Mouse (Mus musculus): ENCODE data around the gene Ctsg.
"Not testable (repeated sequence)": the region's sequence is repeated elsewhere in the genome, so short reads cannot be mapped to it uniquely, and the experiment has no call there.

The Ctsg gene

GRCm38 (mm10) chr14:56102386-56102785, at the start of gene Ctsg:
Gene Ctsg (minus strand): TSS chr14:56102574.
- in situ Hi-C loops (cut with MboI, MseI): no loop called here

GRCm38 (mm10) chr14:56133675-56134074, 31.3 kb upstream of the Ctsg start:
- in situ Hi-C loops (cut with MboI, MseI): not testable (repeated sequence)

DNA sequence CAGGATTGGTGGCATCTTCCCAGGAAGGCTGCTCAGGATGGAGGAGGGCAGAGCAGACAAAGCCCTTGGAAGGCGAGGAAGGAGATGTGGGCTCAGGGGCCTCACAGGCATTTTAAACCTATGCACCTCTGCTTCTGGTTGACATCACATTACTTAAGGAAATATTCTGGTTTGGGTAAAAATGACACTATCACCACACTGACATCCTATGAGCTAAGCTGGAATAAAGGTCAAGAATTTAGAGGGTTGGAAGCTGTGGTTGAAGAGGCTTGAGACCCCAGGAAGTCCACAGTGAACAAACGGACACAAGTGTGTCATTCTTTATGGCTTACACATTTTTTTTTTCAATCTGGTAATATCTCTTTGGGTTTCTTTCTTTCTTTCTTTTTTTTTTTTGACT, 30.1 kb upstream of the Ctsg start, which contains the start of gene Gzmd:
Gzmd (minus strand) TSS at position 101 of the 400 bp plus-strand sequence.
- in situ Hi-C loops (cut with MboI, MseI): not testable (repeated sequence)

DNA sequence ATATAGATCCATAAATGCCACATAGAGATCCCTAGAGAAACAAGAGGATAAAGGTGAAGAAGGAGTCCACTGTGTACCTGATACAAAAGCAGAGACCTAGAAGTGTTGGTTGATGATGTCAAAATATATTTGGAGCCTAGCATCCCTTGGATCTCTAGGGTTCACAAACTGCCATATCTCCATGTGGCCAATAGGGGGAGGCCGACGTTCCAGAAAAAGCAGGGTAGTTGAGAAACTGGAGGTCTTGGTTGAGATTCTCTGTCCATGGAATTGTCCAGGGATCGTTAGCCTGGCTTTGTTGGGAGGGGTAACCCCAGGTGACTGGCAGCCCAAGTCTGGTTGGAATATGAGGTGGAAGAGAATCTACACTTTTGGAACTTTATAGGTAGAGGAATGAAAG, 26.0 kb upstream of the Ctsg start:
- in situ Hi-C loops (cut with MboI, MseI): no loop called here

DNA sequence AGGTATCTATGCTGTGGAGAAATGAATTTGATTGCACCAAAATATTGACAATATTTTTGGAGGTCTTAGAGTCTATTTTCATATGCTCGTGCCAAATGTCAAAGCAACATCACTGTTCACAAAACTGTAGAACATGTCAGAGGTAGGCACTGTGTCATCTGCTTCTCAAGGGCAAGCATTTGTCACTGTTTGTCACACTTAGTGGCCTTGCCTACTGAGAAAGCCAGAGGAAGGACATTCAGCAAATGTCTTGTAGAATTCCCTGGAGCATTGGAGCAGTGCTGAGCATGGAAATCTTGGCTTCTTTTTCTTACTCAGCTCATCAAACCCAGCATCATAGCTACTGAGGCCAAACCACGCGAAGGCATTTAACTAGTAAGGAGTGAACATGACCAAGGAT, 21.1 kb upstream of the Ctsg start:
- in situ Hi-C loops (cut with MboI, MseI): no loop called here

DNA sequence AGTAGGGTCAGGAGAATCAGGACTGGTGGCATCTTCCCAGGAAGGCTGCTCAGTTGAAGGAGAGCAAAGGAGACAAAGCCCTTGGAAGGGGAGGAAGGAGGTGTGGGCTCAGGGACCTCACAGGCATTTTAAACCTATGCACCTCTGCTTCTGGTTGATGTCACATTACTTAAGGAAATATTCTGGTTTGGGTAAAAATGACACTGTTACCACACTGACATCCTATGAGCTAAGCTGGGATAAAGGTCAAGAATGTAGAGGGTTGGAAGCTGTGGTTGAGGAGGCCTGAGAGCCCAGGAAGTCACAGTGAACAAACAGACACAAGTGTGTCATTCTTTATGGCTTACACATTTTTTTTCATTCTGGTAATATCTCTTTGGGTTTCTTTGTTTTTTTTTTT, 18.2 kb upstream of the Ctsg start, which contains the start of gene Gzme:
Gzme (minus strand) TSS at position 101 of the 400 bp plus-strand sequence.
- in situ Hi-C loops (cut with MboI, MseI): no loop called here

DNA sequence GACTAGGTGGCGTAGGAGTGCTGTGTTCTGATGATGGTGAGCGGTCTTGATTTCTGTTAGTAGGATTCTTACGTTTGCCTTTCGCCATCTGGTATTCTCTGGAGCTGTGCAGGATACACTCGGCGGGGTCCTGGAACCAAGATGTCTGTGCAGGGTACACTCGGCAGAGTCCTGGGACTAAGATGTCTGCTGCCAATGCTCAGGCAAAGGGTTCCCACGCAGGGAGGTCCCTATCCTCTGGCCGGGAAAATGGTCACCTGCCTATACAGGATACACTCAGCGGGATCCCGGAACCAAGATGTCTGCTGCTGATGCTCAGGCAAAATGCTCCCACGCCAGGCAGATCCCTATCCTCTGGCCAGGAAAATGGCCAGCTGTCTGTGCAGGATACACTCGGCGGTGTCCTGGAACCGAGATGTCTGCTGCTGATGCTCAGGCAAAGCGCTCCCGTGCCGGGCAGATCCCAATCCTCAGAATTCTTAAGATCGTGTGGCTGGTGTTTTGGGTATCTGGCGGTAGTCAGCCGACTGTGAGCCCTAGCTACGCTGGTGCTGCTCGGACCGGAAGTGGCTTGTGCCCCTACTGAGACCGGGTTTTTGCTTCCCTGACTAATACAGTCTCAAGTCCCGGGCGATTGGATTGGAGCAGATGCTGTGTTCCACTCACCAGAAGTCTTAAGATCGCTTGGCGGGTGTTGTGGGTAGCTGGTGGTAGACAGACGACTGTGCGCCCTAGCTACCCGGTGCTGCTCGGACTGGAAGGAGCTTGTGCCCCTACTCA, 13.3 kb upstream of the Ctsg start:
- in situ Hi-C loops (cut with MboI, MseI): not testable (repeated sequence)

DNA sequence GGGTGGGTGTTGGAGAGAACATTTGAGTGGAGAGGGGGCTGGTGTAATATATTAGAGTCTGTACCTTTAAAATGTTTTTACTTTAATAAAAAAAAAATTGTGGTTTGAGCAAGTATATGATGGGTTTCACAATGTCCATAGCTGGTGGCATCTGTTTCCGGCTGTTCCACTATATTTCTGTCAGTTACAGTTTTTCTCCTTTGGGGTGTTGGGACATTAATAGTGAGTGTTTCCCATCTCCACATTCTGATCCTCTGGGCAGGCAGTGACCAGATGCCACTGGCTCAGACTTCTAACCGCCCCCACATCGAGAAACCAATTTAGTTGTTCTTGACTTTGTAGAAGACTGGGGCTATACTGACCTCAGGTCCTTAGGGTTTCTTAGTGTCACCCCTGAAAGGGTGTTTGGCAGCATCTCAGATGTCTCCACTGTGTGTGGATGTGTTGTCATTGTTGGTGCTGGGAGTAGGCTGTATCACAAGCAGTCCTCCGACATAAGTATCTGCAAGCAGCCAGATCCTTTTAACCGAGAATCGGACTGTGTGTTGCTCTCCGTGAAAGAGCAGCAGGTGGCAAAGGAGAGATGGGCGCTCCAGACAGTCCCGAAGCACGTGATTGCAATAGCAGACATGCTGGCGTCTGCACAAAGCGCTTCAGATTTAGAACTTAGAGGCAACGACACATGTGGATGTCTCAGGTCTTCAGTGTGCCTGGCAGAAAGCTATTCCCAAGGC, 3.2 kb upstream of the Ctsg start:
- in situ Hi-C loops (cut with MboI, MseI): no loop called here

DNA sequence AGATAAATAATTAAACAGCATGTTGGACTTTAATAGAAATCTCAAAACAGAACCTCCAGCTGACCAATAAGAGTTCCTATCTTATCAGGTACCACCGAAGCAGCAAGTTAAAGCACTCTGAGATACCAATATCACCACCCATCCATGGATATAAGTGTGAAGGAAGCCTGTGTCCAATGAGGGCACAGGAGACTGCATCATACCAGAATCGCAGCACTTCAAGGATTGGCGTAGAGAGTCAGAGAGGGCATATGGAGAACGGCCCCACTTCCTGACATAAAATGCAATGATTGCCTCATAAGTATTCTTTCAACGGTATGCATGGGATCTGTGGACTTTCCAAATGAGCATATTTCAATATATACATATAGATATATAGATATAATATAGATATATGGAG, 2.6 kb upstream of the Ctsg start:
- in situ Hi-C loops (cut with MboI, MseI): no loop called here

DNA sequence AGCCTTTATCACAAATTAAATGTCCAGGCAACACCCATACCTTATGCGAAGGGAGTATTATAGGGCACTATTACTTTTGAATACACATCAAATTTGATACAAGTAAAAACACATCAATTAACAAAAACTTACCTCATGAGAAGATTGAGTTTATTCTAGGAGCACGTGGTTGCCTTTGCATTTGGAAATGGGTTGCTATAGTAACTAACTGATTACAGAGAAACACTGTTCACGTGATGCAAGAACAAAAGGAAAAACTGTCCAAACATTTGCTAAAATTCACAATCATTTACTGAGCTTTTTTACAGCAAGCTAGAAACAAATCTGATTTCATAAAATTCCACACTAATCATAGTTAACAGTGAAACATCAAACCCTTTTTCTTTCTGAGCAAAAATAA, 1.1 kb upstream of the Ctsg start:
- in situ Hi-C loops (cut with MboI, MseI): no loop called here

DNA sequence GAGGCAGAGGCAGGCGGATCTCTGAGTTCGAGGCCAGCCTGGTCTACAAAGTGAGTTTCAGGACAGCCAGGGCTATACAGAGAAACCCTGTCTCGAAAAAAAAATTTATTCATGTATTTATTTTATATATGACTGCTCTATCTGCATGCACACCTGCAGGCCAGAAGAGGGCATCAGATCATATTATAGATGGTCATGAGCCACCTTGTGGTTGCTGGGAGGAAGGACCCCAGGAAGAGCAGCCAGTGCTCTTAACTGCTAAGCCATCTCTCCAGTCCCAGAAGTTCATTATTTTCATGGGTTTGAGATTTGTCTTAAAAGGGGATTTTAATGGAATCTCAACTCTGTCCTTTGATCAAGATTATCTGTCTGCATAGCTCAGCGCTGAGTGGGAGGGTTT, 3.4 kb downstream of the Ctsg start:
- in situ Hi-C loops (cut with MboI, MseI): loop anchor here in 1 of 2 experiments (10.0 kb wide), 2 partner anchors 64 to 164 kb away; partner anchors contain the start of gene Mcpt9

GRCm38 (mm10) chr14:56097597-56097996, 4.8 kb downstream of the Ctsg start:
- in situ Hi-C loops (cut with MboI, MseI): loop anchor here in 1 of 2 experiments (10.0 kb wide), 2 partner anchors 63 to 163 kb away; partner anchors contain the start of gene Mcpt9

- in situ Hi-C loops (cut with MboI, MseI): loop anchor here in 1 of 2 experiments (10.0 kb wide), 2 partner anchors 59 to 159 kb away; partner anchors contain the start of gene Mcpt9
Observed at GRCm38 (mm10) chr14:56093353-56093752, 9.0 kb downstream of the Ctsg start.

DNA sequence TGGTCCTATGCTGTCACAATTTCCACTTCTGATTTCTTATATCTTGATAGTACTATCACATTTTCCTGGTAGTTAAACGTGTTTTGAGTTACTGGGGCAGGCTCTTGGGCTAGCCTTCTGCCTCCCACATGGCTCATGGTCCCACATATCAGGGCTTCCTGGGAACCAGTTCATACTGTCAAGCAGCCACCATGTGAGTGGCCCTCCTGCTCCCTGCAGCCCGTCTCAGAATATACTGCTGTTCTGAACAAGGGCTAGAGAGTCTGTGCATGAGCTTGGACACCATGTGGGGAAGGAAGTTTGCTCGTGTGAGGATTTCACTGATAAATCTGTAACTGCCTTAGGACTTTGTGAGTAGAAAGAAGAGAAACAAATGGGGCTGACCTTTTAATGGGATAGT, 15.7 kb downstream of the Ctsg start:
- in situ Hi-C loops (cut with MboI, MseI): no loop called here

GRCm38 (mm10) chr14:56085167-56085566, 17.2 kb downstream of the Ctsg start, which contains the start of gene Mcpt8:
Gene Mcpt8 (minus strand): TSS chr14:56085273.
- in situ Hi-C loops (cut with MboI, MseI): no loop called here

- in situ Hi-C loops (cut with MboI, MseI): no loop called here
Observed at GRCm38 (mm10) chr14:56082016-56082415, 20.4 kb downstream of the Ctsg start.

GRCm38 (mm10) chr14:56062213-56062612, 40.2 kb downstream of the Ctsg start, which contains the start of gene Mcpt4:
Gene Mcpt4 (minus strand): TSS chr14:56062313.
- in situ Hi-C loops (cut with MboI, MseI): not testable (repeated sequence)

DNA sequence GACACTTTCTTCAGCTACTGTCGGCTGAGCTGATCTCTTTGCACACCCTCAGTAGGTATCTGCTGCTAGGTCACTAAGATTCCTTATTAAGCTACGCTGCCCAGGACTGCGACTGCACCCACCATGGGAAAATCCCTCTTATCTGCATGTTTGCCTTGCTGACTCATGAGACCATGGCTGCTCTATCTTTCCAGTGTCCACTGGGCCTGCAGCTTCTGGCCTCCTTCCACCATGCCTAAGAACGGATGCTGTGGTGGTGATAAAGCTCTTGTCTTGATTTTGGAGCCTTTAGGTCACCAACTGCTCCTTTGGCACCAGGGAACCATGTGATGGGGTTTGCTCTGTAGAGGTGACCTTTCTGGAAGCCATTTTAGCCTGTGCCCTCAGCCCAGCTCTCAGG, 44.7 kb downstream of the Ctsg start:
- in situ Hi-C loops (cut with MboI, MseI): no loop called here

- in situ Hi-C loops (cut with MboI, MseI): no loop called here
Observed at GRCm38 (mm10) chr14:56055408-56055807, 47.0 kb downstream of the Ctsg start.
